Mouse (Mus musculus) CD8-positive naive resting alpha-beta T cell, adult 2 months (primary cell): ENCODE measurements around the gene Ano4.

Experiments used
- DNase-seq, 2 experiments: peaks; one replicate each; pipeline ENCODE4 v3.0.0; 2022; ENCODE audit warnings: low read depth in 2 of 2, low spot score in 2 of 2

Ano4 gene

DNA sequence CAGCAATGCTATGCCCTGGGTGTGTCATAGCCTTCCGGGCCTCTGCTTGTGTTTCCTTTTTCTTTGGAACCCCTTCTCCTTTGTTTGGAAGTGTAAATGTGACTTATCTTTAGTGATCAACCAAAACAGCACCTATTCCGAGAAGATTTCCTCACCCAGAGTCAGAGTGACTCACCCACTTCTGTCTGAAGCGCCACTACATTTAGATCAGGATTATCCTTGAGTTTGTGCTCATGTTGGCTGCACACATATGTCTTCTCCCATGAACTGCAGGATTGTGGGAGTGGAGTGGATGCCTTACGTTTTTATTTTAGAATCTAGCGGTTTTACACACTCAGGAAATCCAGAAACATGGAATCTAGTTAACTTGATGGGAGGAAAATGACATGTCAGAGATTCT, 383.8 kb downstream of the Ano4 start:
- DNase-seq, result no peak

DNA sequence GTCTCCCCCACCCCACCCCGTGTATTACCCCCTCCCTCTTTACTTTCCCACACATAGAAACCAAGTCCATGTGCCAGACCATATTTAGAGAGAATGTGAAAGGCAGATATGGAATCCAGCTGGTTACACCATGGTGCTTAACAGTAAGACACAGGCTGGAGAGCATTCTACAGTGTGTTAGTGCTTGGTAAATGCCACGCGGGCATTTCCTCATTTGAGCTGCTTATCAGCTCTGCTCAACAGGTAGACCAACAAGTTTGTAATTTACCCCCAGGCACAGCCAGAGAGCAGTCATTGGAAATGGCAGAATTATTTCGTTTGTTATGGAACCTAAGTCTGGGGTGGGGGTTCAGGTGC, 394.3 kb downstream of the Ano4 start:
- no peak for DNase-seq

DNA sequence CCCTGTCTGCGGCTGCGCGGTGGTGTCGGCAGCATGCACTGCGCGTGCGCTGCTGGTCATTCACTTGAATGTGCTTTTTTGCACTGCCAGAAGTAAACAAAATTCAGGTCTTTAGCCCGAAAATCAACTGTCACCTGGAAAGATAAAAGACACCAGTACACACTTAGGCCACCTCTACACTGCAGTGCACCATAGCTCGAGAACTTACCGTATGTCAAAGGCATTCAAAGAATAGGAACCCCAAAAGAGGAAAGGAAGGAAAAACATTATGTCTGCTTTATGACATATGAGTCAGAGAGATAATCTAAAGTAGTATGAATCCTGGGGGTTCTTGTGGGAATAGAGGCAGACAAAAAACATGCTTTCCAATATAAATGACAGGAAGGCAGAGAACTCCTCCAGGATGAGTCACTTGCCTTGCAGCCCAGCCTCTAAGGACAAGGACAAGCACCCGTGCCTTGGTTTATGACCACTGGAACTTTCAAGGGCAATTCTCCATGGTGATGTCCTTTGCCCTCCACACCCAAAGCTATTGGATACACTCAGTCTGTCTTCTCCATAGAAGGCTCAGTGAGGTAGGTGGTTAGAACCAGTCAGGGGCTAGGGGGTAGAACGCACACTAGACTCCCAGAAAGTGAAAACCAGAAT, 394.8 kb downstream of the Ano4 start:
- DNase-seq, result no peak
